Mouse (Mus musculus): ENCODE measurements around the gene Amh. TPM values are rescaled to one million over a fixed set of nuclear protein-coding genes. Genes with fewer than 3 reads are reported as not detected.
A peak's percentile ranks its signal among the peaks of the same experiment; 100 is the strongest.

The Amh gene
- polyA plus RNA-seq, 2 experiments: 0.08 to 0.31 TPM

GRCm38 (mm10) chr10:80791476-80792174 is 13.4 kb upstream of the Amh start:
- 80% methylated on average over 33 of the region's 33 CpGs for WGBS (ENCODE audit: insufficient replicate concordance)
- Histone ChIP-seq H3K9me3 (ENCODE audit: control insufficient read depth, low read length) (no peaks in the 10 kb centered on the region), H3K36me3 (replicated peaks; ENCODE audit: control insufficient read depth, insufficient read depth, low read depth) (peaks cover 44% of the 10 kb centered on the region), H3K9ac (replicated peaks) (no peak overlapping the region), H3K4me3 (ENCODE audit: insufficient read depth in 1 of 2, low read depth in 2 of 2, low read length in 2 of 2) (no peak overlapping the region), H3K27me3 (ENCODE audit: control insufficient read depth, insufficient read depth, low read length) (no peaks in the 10 kb centered on the region), H3K4me1 (replicated peaks; ENCODE audit: control insufficient read depth in 2 of 2, insufficient read depth in 2 of 2, low read length in 1 of 2) (peaks cover under 1 to 1% of the 10 kb centered on the region in 2 experiments; a peak in 1 of 4 replicates), H3K4me2 (ENCODE audit: low read depth) (no peak overlapping the region), H3K27ac (no peak overlapping the region)
- ATAC-seq (ENCODE audit: insufficient read depth) (no peak), DNase-seq (ENCODE audit: low read depth in 3 of 3, low spot score in 3 of 3) (no peak)
- 0 out of 2 replicates have a peak, but pooled peaks have one; percentile 13 for TF ChIP-seq CTCF (IDR thresholded peaks at IDR 0.05; ENCODE audit: low read depth)
- no peak for TF ChIP-seq EP300 (IDR thresholded peaks at IDR 0.05; ENCODE audit: low read depth)

- Histone ChIP-seq H3K36me3 (replicated peaks; ENCODE audit: control insufficient read depth, insufficient read depth, low read depth) (peaks cover 41% of the 10 kb centered on the region), H3K4me3 (ENCODE audit: insufficient read depth in 1 of 2, low read depth in 2 of 2, low read length in 2 of 2) (no peak overlapping the region), H3K27ac (no peak overlapping the region), H3K4me2 (ENCODE audit: low read depth) (no peak overlapping the region), H3K9me3 (ENCODE audit: control insufficient read depth, low read length) (no peaks in the 10 kb centered on the region), H3K27me3 (ENCODE audit: control insufficient read depth, insufficient read depth, low read length) (no peaks in the 10 kb centered on the region), H3K4me1 (replicated peaks; ENCODE audit: control insufficient read depth in 2 of 2, insufficient read depth in 2 of 2, low read length in 1 of 2) (peaks cover 5 to 8% of the 10 kb centered on the region in 2 experiments), H3K9ac (replicated peaks) (no peak overlapping the region)
- no peak for ATAC-seq (ENCODE audit: insufficient read depth)
- no peak for DNase-seq (ENCODE audit: low read depth in 3 of 3, low spot score in 3 of 3)
- WGBS (ENCODE audit: insufficient replicate concordance): 62% methylated on average over 40 of the region's 41 CpGs
- TF ChIP-seq CTCF (IDR thresholded peaks at IDR 0.05; ENCODE audit: low read depth) (no peak), EP300 (IDR thresholded peaks at IDR 0.05; ENCODE audit: low read depth) (no peak)
These were observed 12.6 kb upstream of the Amh start for GRCm38 (mm10) chr10:80792175-80793032.

- Histone ChIP-seq H3K36me3 (replicated peaks; ENCODE audit: control insufficient read depth, insufficient read depth, low read depth) (peaks cover 35% of the 10 kb centered on the region), H3K4me1 (replicated peaks; ENCODE audit: control insufficient read depth in 2 of 2, insufficient read depth in 2 of 2, low read length in 1 of 2) (peaks cover 5 to 8% of the 10 kb centered on the region in 2 experiments), H3K4me3 (ENCODE audit: insufficient read depth in 1 of 2, low read depth in 2 of 2, low read length in 2 of 2) (no peak overlapping the region), H3K9me3 (ENCODE audit: control insufficient read depth, low read length) (no peaks in the 10 kb centered on the region), H3K4me2 (ENCODE audit: low read depth) (no peak overlapping the region), H3K27me3 (ENCODE audit: control insufficient read depth, insufficient read depth, low read length) (no peaks in the 10 kb centered on the region), H3K27ac (no peak overlapping the region), H3K9ac (replicated peaks) (no peak overlapping the region)
- 81% methylated on average over 13 of the region's 13 CpGs for WGBS (ENCODE audit: insufficient replicate concordance)
- ATAC-seq (ENCODE audit: insufficient read depth): no peak
- DNase-seq (ENCODE audit: low read depth in 3 of 3, low spot score in 3 of 3): no peak
- TF ChIP-seq CTCF (IDR thresholded peaks at IDR 0.05; ENCODE audit: low read depth) (no peak), EP300 (IDR thresholded peaks at IDR 0.05; ENCODE audit: low read depth) (no peak)
These were observed 11.8 kb upstream of the Amh start for GRCm38 (mm10) chr10:80793033-80793784.

GRCm38 (mm10) chr10:80793803-80794202 is 11.2 kb upstream of the Amh start:
- H3K4me1 ChIP-seq (replicated peaks; ENCODE audit: control insufficient read depth in 2 of 2, insufficient read depth in 2 of 2, low read length in 1 of 2): peaks cover 5 to 8% of the 10 kb centered on the region in 2 experiments
- H3K4me2 ChIP-seq (ENCODE audit: low read depth): no peak overlapping the region
- no peak overlapping the region for H3K9ac ChIP-seq (replicated peaks)
- no peaks in the 10 kb centered on the region for H3K27me3 ChIP-seq (ENCODE audit: control insufficient read depth, insufficient read depth, low read length)
- DNase-seq (ENCODE audit: low read depth in 3 of 3, low spot score in 3 of 3) (no peak), ATAC-seq (ENCODE audit: insufficient read depth) (no peak)
- WGBS (ENCODE audit: insufficient replicate concordance): 81% methylated on average over 4 of the region's 4 CpGs
- no peak overlapping the region for H3K4me3 ChIP-seq (ENCODE audit: insufficient read depth in 1 of 2, low read depth in 2 of 2, low read length in 2 of 2)
- peaks cover 29% of the 10 kb centered on the region for H3K36me3 ChIP-seq (replicated peaks; ENCODE audit: control insufficient read depth, insufficient read depth, low read depth)
- TF ChIP-seq CTCF (IDR thresholded peaks at IDR 0.05; ENCODE audit: low read depth) (no peak), EP300 (IDR thresholded peaks at IDR 0.05; ENCODE audit: low read depth) (no peak)
- H3K9me3 ChIP-seq (ENCODE audit: control insufficient read depth, low read length): no peaks in the 10 kb centered on the region
- no peak overlapping the region for H3K27ac ChIP-seq
